Mouse (Mus musculus) Patski (cell line): ENCODE measurements at regions not wholly inside any gene's neighbourhood (a gene's known extent, or its start where the extent isn't known, plus 50 kb on each side); places are given as distances from the start of the nearest gene placed in this dataset.
"Not testable (repeated sequence)": the region's sequence is repeated elsewhere in the genome, so short reads cannot be mapped to it uniquely, and the experiment has no call there.

ENCODE experiments used
- ATAC-seq: fragments of 100-300 bp; one replicate; pipeline ENCODE4 v1.8.0; 2021
- CTCF ChIA-PET: fragments of 350-600 bp; sonication (Branson Sonifier 250); formaldehyde crosslinking; loops from one replicate; lab custom pipeline; 2022; ENCODE audit warnings: inconsistent platforms; lab: Charles Lee
- POLR2A ChIA-PET: fragments of 350-600 bp; sonication (Branson Sonifier 250); formaldehyde crosslinking; loops from one replicate; lab custom pipeline; 2022; ENCODE audit warnings: antibody characterized with exemption, inconsistent platforms; lab: Charles Lee
- DNase-seq: peaks from one replicate; pipeline ENCODE4 v3.0.0-alpha.2; 2011; ENCODE audit warnings: low read depth, low spot score
- H3K27me3 ChIP-seq: fragments of 371-371 bp; one replicate; pipeline ENCODE4 v1.5.1; 2021
- CTCF ChIP-seq: fragments of 100-300 bp; IDR thresholded peaks from one replicate; pipeline ENCODE4 v1.5.1; 2021
- in situ Hi-C: fragments of 300-500 bp; cut with MboI; formaldehyde crosslinking; loops from 3 replicates; pipeline ENCODE4 v1.11.1; 2018; ENCODE audit warnings: low pct_unique_long_range_greater_than_20kb, mixed read lengths

DNA sequence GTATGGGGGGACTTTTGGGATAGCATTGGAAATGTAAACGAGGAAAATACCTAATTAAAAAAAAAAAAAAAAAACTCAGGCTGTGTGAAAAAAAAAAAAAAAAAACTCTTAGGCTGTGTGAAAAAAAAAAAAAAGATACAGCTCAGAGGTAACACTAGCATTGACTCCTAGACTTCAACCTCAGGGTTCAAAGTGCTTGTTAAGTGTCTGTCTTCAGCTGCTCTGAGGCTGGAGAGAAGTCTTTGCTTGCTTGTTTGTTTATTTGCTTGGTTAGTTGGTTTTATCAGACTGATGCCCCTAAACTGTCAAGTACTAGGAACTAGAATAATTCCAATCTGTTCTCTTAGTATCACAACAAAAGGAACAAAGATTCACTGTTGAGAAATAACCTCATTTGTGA, 360.1 kb upstream of the Impg1 start:
- DNase-seq (no peak), ATAC-seq (no peak)
- no peaks in the 10 kb centered on the region for H3K27me3 ChIP-seq
- ChIA-PET CTCF (no interaction called here), POLR2A (no interaction called here)
- no peak for TF ChIP-seq CTCF
- in situ Hi-C loops = no loop called here

DNA sequence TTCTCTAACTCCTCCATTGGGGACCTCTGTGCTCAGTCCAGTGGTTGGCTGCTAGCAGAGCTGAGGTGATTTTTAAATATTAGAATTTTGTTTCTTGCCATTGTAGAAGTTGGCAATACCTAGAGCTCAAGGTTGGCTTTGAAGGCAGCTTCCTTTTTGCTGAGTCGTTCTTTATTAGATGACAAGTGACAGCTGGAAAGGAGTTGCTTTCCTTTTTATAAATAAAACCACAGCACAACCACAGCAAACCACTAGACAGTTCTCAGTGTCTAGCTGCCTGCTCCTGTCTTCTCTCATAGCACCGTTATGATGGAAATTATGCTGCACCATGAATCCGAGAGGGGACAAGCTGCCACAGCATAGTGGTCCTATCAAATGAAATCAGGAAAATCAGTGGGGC, 354.8 kb upstream of the Impg1 start:
- ATAC-seq (no peak), DNase-seq (no peak)
- H3K27me3 ChIP-seq = no peaks in the 10 kb centered on the region
- ChIA-PET CTCF (no interaction called here), POLR2A (no interaction called here)
- no peak for TF ChIP-seq CTCF
- in situ Hi-C loops = no loop called here

DNA sequence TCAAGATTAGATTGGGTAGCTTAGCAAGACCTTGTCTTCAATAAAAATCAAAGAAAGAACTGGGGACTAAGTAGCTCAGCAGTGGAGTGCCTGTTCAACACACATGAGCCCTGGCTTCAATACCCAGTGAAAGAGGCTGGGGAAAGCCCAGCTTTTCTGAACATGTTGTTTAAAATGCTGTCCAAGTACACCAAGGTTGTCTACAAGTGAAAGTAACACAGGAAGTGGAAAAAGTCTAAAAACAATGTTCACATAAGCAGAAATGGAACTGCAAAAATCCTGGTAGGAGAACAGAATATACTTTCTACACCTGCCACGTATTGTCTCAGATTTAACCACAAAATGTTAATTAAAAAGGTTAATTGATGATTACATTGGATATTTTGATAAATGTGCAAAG, 353.8 kb upstream of the Impg1 start:
- DNase-seq = no peak
- in situ Hi-C loops = no loop called here
- ChIA-PET POLR2A (no interaction called here), CTCF (no interaction called here)
- no peaks in the 10 kb centered on the region for H3K27me3 ChIP-seq
- no peak for TF ChIP-seq CTCF
- no peak for ATAC-seq

DNA sequence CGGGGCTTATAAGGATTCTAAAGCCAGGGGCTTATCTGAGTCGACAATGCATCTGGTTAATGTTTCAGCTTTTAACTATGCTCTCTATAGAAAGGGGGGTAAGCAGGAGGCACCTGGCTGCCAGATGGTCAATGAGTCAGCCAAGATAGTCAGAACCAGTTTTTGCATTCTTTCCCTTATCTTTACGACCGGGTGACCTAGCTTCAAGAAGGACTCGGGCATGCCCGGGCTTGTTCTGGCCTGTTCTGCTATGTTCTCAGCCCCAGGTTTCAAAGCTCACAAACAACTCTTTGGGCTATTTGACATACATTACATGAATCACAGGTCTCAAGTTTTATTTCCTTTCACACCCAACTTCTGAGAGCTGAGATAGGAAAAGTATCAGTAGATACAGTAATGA, 348.6 kb upstream of the Impg1 start:
- in situ Hi-C loops, ATAC-seq: not testable (repeated sequence)

DNA sequence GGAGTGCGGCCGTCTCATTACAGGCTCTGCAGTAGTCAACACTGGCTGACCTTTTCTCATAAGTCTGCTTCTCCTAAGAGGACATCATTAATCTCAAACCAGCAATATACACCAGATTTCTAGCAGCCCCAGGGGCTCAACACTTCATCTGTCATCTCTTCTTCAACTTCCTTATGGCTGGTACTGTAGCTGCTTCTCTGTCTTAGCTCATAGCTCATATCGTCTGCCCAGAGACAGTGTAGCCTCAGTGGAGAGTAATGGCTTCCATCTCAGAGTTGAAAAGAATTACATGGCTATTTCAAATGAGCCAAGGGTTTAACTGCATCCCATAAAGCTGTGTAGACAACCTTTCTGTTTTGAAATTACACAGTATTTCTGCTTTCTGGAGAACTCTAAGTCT, 326.2 kb upstream of the Impg1 start:
- ChIA-PET POLR2A (no interaction called here), CTCF (interaction anchor here (1.0 kb wide), 1 partner anchor 15 kb away, joined by 3 read pairs; no protein-coding TSS in a partner anchor)
- no peak for DNase-seq
- ATAC-seq = no peak
- peaks cover 5% of the 10 kb centered on the region for H3K27me3 ChIP-seq
- in situ Hi-C loops = no loop called here
- TF ChIP-seq CTCF = no peak

More for the DNA sequence above, 348.6 kb upstream of the Impg1 start:
- DNase-seq, CTCF ChIA-PET, H3K27me3 ChIP-seq, POLR2A ChIA-PET: not testable (repeated sequence)

DNA sequence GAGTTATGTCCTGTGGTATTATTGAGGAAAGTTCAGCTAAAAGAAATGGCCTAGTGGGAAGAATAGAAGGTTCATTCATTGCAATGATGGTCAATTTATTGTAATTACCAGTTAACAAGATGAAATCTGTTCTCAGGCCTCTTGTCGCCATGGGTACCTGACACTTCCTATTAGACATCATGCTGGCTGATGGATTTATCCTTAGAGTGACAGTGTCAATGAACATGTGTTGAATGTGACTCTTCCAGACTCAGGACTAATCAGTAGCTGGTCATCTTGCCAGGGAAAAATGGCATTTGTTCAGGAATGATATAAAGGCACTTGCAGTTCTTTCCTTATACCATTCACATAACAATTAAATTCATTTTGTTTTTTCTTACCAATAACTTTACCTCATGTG, 309.3 kb upstream of the Impg1 start:
- in situ Hi-C loops = no loop called here
- DNase-seq (no peak), ATAC-seq (no peak)
- POLR2A ChIA-PET = no interaction called here
- H3K27me3 ChIP-seq = no peaks in the 10 kb centered on the region
- TF ChIP-seq CTCF = no peak
- CTCF ChIA-PET = interaction anchor here (1.3 kb wide), 1 partner anchor 52 kb away, joined by 3 read pairs; no protein-coding TSS in a partner anchor

DNA sequence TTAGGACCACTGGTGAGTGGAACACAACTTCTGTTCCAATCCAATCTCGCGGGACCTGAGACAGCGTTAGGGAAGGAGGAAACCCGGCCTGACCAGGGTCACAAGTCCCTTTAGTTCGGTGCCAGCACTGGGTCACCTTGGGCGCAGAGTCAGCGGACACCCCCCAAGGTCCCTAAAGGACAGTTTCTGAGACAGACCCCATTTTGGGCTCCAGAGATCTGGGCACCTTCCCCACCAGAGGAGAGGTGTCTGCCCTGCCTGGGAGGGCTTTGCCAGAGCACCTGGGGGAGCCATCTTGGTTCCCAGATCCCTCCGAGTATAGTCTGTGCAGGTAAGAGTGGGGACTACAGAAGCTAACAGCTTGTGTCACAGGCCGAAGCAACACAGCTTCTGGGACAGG, 270.5 kb upstream of the Impg1 start:
- H3K27me3 ChIP-seq, ATAC-seq, POLR2A ChIA-PET, CTCF ChIA-PET, in situ Hi-C loops, DNase-seq: not testable (repeated sequence)

DNA sequence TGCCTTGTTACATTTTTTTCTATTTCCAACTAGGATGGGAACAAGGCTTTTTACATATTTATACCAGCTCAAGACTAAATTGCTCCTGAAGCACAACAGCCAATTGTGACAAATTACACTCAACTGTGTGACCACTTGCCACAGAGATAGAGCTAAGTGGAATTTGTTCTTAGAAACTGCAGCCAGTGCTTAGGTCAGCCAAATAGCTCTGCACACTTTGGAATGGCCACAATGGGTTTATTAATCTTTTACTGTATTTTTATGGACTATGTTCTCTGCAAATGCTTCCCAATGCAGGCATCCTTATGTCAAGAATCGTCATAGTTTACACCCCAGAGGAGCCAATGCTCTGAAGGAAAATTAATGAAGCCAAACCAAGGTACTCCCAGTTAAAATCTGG, 267.7 kb upstream of the Impg1 start:
- H3K27me3 ChIP-seq = no peaks in the 10 kb centered on the region
- DNase-seq (no peak), ATAC-seq (no peak)
- in situ Hi-C loops = no loop called here
- ChIA-PET POLR2A (no interaction called here), CTCF (no interaction called here)
- TF ChIP-seq CTCF = no peak

DNA sequence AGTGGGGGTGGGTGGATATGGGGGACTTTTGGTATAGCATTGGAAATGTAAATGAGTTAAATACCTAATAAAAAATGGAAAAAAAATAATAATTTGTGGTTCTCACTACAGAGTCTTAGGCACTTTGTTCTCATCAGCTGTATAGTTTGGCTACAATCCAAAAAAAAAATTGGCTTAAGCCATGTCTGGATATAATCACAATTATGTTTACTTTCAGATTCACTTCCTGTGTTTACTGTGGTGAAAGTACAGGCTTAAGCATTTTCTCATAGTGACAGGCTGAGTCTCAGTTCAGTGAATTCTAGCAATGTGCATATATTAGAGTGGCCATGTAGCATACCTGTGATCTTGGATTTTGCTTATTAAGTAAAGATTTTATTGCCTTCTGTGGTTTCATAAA, 258.4 kb upstream of the Impg1 start:
- CTCF ChIA-PET = no interaction called here
- DNase-seq = no peak
- no peak for ATAC-seq
- in situ Hi-C loops = no loop called here
- POLR2A ChIA-PET = no interaction called here
- TF ChIP-seq CTCF = no peak
- no peaks in the 10 kb centered on the region for H3K27me3 ChIP-seq

DNA sequence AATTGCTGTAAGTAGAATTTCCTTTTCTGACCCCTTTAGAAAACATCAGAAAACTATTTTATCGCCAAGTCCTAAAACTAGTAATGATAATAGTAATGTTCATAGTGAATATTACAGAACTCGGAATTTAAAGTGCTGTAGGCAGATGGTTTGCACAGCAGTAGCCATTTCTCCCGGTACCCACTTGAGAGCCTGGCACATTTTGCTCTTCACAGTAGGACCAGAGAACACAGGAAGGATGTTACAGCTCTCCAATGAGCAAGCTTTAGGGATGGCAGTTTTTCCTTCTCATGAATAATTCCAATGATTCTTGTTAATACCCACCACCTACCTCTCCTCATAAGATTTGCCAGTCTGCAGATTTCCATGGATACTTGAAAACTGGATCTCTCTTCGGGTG, 253.2 kb upstream of the Impg1 start:
- TF ChIP-seq CTCF = no peak
- in situ Hi-C loops = no loop called here
- no peaks in the 10 kb centered on the region for H3K27me3 ChIP-seq
- ATAC-seq (no peak), DNase-seq (no peak)
- ChIA-PET POLR2A (no interaction called here), CTCF (interaction anchor here (0.9 kb wide), 1 partner anchor 11 kb away, joined by 3 read pairs; no protein-coding TSS in a partner anchor)

DNA sequence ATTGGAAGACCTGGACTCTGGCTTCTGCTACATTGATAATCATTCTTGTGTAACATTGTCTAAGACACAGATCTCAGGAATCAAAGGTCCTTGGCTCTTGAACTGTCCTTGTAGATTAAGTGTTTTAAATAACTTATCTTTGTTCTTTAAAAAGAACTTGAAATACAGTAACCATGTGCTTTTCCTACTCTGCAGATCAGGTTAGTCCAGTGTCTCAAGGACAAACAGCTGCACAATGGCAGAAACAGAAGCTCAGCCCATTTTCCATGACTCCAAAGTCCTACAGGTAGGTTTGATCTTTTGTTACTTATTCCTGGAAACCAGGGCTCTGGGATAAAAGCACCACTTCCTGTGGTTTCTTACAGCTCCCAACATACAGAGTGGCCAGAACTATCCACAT, 244.5 kb upstream of the Impg1 start:
- H3K27me3 ChIP-seq = no peaks in the 10 kb centered on the region
- in situ Hi-C loops = no loop called here
- CTCF ChIA-PET = no interaction called here

DNA sequence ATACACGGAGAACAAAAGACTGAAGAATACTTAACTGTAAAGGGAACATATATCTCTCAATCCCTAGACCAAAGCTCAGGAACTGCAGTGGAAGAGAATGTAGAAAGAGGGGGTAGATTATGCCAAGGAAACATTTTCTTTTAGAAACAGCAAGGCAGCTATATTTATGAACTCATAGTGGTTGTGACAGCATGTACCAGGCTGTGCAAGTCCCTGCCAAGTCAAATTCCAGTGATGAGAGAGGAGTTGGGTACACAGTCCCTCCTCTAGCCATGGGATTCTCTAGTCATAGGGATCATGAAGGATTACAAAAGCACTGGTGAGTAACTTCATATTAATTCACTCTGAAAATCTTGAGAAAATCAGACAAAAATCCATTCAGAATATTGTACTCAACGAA, 240.0 kb upstream of the Impg1 start:
- ChIA-PET CTCF (no interaction called here), POLR2A (no interaction called here)
- in situ Hi-C loops = no loop called here
- no peak for DNase-seq
- TF ChIP-seq CTCF = no peak
- no peak for ATAC-seq
- peaks cover 4% of the 10 kb centered on the region for H3K27me3 ChIP-seq

More for the DNA sequence above, 244.5 kb upstream of the Impg1 start:
- POLR2A ChIA-PET = no interaction called here
- DNase-seq (no peak), ATAC-seq (no peak)
- no peak for TF ChIP-seq CTCF
